Mouse (Mus musculus): ENCODE data around the gene Gm20388.

The Gm20388 gene

GRCm38 (mm10) chr8:124321227-124321840 lies 4410.7 kb downstream of the Gm20388 start:
- DNase-seq = no peak

- no peak for DNase-seq
These were observed 4412.7 kb downstream of the Gm20388 start for GRCm38 (mm10) chr8:124323356-124323755.

GRCm38 (mm10) chr8:124328259-124328658 lies 4417.6 kb downstream of the Gm20388 start:
- no peak for DNase-seq

GRCm38 (mm10) chr8:124329690-124330089 lies 4419.0 kb downstream of the Gm20388 start:
- no peak for DNase-seq

GRCm38 (mm10) chr8:124330433-124330832 lies 4419.8 kb downstream of the Gm20388 start:
- no peak for DNase-seq

GRCm38 (mm10) chr8:124331094-124331493 lies 4420.5 kb downstream of the Gm20388 start:
- no peak for DNase-seq

- no peak for DNase-seq
These were observed 4421.1 kb downstream of the Gm20388 start for GRCm38 (mm10) chr8:124331706-124332105.

- no peak for DNase-seq
These were observed 4425.7 kb downstream of the Gm20388 start for GRCm38 (mm10) chr8:124336302-124336701.

GRCm38 (mm10) chr8:124339742-124340141 lies 4429.1 kb downstream of the Gm20388 start:
- DNase-seq = no peak

GRCm38 (mm10) chr8:124340360-124341068 lies 4429.9 kb downstream of the Gm20388 start:
- DNase-seq = no peak

- no peak for DNase-seq
These were observed 4432.5 kb downstream of the Gm20388 start for GRCm38 (mm10) chr8:124343151-124343550.

GRCm38 (mm10) chr8:124343991-124344390 lies 4433.4 kb downstream of the Gm20388 start:
- DNase-seq = no peak

GRCm38 (mm10) chr8:124345098-124345497 lies 4434.5 kb downstream of the Gm20388 start:
- DNase-seq = no peak

GRCm38 (mm10) chr8:124346852-124347523 lies 4436.3 kb downstream of the Gm20388 start:
- DNase-seq = peak; percentile 26 to 27

GRCm38 (mm10) chr8:124348087-124348486 lies 4437.4 kb downstream of the Gm20388 start:
- DNase-seq = no peak

GRCm38 (mm10) chr8:124349663-124350062 lies 4439.0 kb downstream of the Gm20388 start:
- peak; percentile 39 to 46 for DNase-seq

GRCm38 (mm10) chr8:124351636-124352035 lies 4441.0 kb downstream of the Gm20388 start:
- no peak for DNase-seq

- DNase-seq = no peak
These were observed 4450.3 kb downstream of the Gm20388 start for GRCm38 (mm10) chr8:124360911-124361310.

GRCm38 (mm10) chr8:124361773-124362427 lies 4451.3 kb downstream of the Gm20388 start:
- no peak for DNase-seq

GRCm38 (mm10) chr8:124362589-124362988 lies 4451.9 kb downstream of the Gm20388 start:
- no peak for DNase-seq

GRCm38 (mm10) chr8:124363337-124363736 lies 4452.7 kb downstream of the Gm20388 start:
- no peak for DNase-seq

- peak; percentile 33 to 42 for DNase-seq
These were observed 4457.6 kb downstream of the Gm20388 start for GRCm38 (mm10) chr8:124368213-124368612.
